Mouse (Mus musculus) forebrain, embryonic 15.5 days (tissue): ENCODE results near the gene Fxn. TPM values are rescaled to one million over a fixed set of nuclear protein-coding genes. Genes with fewer than 3 reads are reported as not detected.

Experiments used
- polyA plus RNA-seq: library from polyadenylated mRNA; unstranded; fragments of >200 nt; fragmentation: Nextera tagmentation; extraction: Ambion mirVana; gene quantifications from 2 replicates; pipeline ENCODE4 v1.2.1, GENCODE M21; 2015

The Fxn gene
- polyA plus RNA-seq, 1 experiment from 2014 or later: 43.4 TPM

Other genes starting within 250 kb of the Fxn start
- 0.48 and 0.57 TPM in 2 replicates for gene Fam189a2, start 249.6 kb downstream of the Fxn start, polyA plus RNA-seq
- 11.9 and 13.9 TPM in 2 replicates for gene Tjp2, start 55.6 kb downstream of the Fxn start, polyA plus RNA-seq
- 57.7 and 59.6 TPM in 2 replicates for gene Fam122a, start 196.8 kb upstream of the Fxn start, polyA plus RNA-seq